Mouse (Mus musculus): ENCODE results near the gene Defb47. TPM values are rescaled to one million over a fixed set of nuclear protein-coding genes. Genes with fewer than 3 reads are reported as not detected.

The Defb47 gene
- not detected in 2 replicates for polyA plus RNA-seq (2012; rRNA removed)

DNA sequence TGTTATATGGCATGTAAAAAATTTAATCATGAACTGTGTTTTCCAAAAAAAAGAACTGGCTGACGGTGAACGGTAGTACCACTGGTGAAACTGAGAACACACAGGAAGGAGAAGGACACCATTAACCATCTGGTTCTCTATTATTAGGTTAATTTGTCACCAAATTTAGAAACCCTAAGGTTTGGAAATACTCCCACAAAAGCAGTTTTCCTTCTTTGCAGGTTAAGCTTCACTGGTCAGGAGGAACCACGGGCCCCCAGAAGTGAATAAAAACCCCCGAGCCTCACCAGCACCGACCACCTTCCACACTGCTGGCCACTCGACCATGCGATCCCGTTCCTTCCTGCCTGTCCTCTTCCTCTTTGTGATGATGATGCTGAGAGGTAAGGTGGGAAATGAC, at the start of gene Defb47:
Defb47 (plus strand) TSS at position 301 of the 400 bp plus-strand sequence.

DNA sequence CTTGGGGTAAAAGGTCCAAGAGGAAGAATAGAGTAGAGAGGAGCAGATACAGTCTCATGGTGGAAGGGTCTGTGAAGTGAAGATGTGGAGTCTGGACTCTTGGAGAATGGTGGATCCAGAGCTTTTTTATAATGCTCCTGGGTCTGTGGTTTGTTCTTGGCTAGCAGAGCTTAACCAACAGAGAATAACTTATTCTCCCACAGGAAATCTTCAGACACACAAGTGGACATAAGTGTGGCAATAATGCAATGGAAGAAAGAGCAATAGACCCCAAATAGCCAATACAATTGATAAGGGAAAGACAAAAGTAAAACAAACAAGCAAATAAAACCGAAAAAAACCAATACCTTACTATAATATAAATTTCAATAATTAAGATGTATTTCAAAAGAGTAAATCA, 13.5 kb upstream of the Defb47 start, which contains the start of gene Defb48:
Defb48 (minus strand) TSS at position 101 of the 400 bp plus-strand sequence.

DNA sequence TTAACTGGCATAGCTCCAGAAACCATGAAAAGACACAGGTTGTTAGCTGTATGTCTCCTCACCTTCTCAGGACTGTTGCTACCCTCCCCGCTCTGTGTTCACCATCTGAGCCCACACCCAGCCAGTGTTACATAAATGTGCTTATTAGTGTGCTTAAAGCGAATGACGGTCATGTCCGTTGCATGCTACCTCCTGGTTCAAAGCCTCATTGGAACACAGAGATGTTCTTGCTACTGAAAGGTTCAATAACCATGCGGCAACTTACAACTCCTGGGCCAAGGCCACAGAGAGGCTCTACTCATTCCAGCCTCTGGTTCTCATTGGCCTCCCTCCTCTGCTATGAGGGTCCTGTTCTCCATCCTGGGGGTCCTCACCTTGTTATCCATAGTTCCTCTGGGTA, 13.6 kb downstream of the Defb47 start, which contains the start of gene Defb43:
Defb43 (plus strand) TSS at position 301 of the 400 bp plus-strand sequence.

DNA sequence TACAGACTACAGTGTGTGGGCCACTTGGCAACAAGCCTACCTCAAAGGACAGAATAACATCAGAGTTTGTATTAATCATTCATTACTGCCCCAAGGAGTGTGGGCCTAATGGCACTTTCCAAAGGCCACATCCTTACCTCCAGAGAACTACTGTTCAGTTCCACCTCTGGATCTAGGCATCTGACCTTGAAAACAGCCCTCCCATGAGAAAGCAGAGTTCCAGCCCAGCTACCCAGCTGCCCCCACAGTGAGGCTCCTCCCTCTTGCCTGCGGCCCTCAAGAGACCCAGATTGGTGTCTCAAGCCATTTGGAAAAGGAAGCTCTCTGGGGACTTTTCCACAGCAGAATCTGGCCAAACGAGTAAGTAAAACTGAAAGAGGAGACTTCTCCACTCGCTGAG, 48.8 kb downstream of the Defb47 start, which contains the start of gene Defb42:
Defb42 (plus strand) TSS at position 301 of the 400 bp plus-strand sequence.

DNA sequence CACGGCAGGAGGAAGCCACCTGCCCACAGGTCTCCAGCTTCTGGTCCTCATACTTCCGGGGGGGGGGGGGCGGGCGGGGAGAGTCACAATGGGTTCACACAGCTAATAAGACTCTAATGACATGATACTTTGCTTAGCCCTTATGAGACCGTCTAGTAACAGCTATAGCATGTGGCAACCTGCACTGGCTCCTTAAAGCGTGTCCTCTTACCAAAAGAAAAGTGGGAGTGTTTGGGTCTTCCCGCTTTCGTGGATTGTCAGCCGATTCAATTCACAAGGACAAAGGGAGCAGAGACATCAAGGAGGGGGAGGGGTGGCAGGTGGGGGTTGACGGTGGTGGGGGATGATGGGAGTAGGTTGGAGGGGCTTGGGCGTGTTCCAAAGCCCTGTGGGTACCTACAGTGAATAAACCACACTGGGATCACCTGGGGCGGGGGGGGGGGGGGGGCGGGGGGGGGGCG, 52.1 kb downstream of the Defb47 start, which contains the start of gene Defb30:
Defb30 (minus strand) TSS at position 51 of the 461 bp plus-strand sequence.

Other genes with a start within 250 kb of the Defb47 start
- gene Ints6, start 236.9 kb upstream of the Defb47 start, polyA plus RNA-seq (2012; rRNA removed): 10.1 and 11.6 TPM in 2 replicates
- 6.5 and 6.8 TPM in 2 replicates for gene Wdfy2, start 160.4 kb upstream of the Defb47 start, polyA plus RNA-seq (2012; rRNA removed)
- not detected in 2 replicates for gene Defb48, start 13.6 kb upstream of the Defb47 start, polyA plus RNA-seq (2012; rRNA removed)
- gene Defb43, start 13.7 kb downstream of the Defb47 start, polyA plus RNA-seq (2012; rRNA removed): not detected in 2 replicates
- 0.11 and 0.31 TPM in 2 replicates for gene Defb42, start 48.9 kb downstream of the Defb47 start, polyA plus RNA-seq (2012; rRNA removed)
- gene Defb30, start 51.9 kb downstream of the Defb47 start, polyA plus RNA-seq (2012; rRNA removed): not detected in 2 replicates

Measured in ovary, adult 2 months (tissue).